Mouse (Mus musculus) heart, adult 2 months (tissue): ENCODE results near the gene Ttll8. TPM values are rescaled to one million over a fixed set of nuclear protein-coding genes. Genes with fewer than 3 reads are reported as not detected.

ENCODE experiments used
- DNase-seq, 2 experiments: peaks; one replicate each; pipeline ENCODE4 v3.0.0; 2021
- H3K27ac ChIP-seq: fragments of 200-600 bp; 2 replicates; pipeline ENCODE4 v1.8.1; 2022
- H3K27me3 ChIP-seq: fragments of 200-500 bp; 2 replicates; pipeline ENCODE4 v1.6.1; 2012; ENCODE audit warnings: mild to moderate bottlenecking, low read length, inconsistent platforms, mixed read lengths; ENCODE audit not compliant: control insufficient read depth, insufficient read depth
- H3K36me3 ChIP-seq: fragments of 200-500 bp; 2 replicates; pipeline ENCODE4 v1.6.1; 2012; ENCODE audit warnings: low read length, inconsistent platforms; ENCODE audit not compliant: control insufficient read depth, insufficient read depth
- H3K4me1 ChIP-seq: fragments of 200-500 bp; 2 replicates; pipeline ENCODE4 v1.6.1; 2011; ENCODE audit warnings: low read length; ENCODE audit not compliant: control insufficient read depth, insufficient read depth
- H3K4me3 ChIP-seq: fragments of 200-600 bp; 2 replicates; pipeline ENCODE4 v1.8.1; 2022
- H3K79me2 ChIP-seq: fragments of 200-500 bp; replicated peaks from 2 replicates; pipeline ENCODE4 v1.6.1; 2012; ENCODE audit warnings: mild to moderate bottlenecking, inconsistent platforms, low read length, moderate library complexity, mixed read lengths; ENCODE audit not compliant: control insufficient read depth, insufficient read depth
- H3K9ac ChIP-seq: fragments of 200-500 bp; 2 replicates; pipeline ENCODE4 v1.6.1; 2012; ENCODE audit warnings: low read depth, mild to moderate bottlenecking, control low read depth, inconsistent platforms, low read length, mixed read lengths
- CTCF ChIP-seq: fragments of 200-600 bp; IDR thresholded peaks from 2 replicates; pipeline ENCODE4 v1.8.1; 2022; ENCODE audit warnings: antibody characterized with exemption, mild to moderate bottlenecking, moderate library complexity
- EP300 ChIP-seq: fragments of 200-500 bp; IDR thresholded peaks from 2 replicates; pipeline ENCODE4 v1.6.1; 2011; ENCODE audit warnings: low read depth, low read length, control low read depth; ENCODE audit not compliant: insufficient read depth
- POLR2A ChIP-seq: fragments of 200-500 bp; IDR thresholded peaks from 2 replicates; pipeline ENCODE4 v1.6.1; 2011; ENCODE audit warnings: mild to moderate bottlenecking, low read depth, low read length, control low read depth; ENCODE audit not compliant: insufficient read depth
- WGBS: fragments of 180-500 bp; shearing (Covaris S2); methylation state at CpG from one replicate; pipeline ENCODE4 v1.1.7; 2018; 5-methylcytosine and 5-hydroxymethylcytosine counted together
- intact Hi-C: fragments of 180-260 bp; cut with DNase I; formaldehyde crosslinking; loops from one replicate; pipeline ENCODE4 v1.15.1; 2025
- polyA plus RNA-seq: library from polyadenylated mRNA; depleted of rRNA; stranded (reverse); fragments of >200 nt; gene quantifications from 2 replicates; pipeline ENCODE4 v1.2.3, GENCODE M21; 2012
- total RNA-seq, 2 experiments: library from RNA; stranded (reverse); gene quantifications; 2 replicates each; pipeline ENCODE4 v1.2.3; 2021

Ttll8 gene
- total and polyA plus RNA-seq, 3 experiments, result 0.18 TPM; not detected in 2

- H3K9ac ChIP-seq, result no peak overlapping the region
- intact Hi-C loops, result no loop called here
- no peaks in the 10 kb centered on the region for H3K4me1 ChIP-seq
- no peak overlapping the region for H3K27ac ChIP-seq
- TF ChIP-seq CTCF (no peak), EP300 (no peak), POLR2A (no peak)
- no peaks in the 10 kb centered on the region for H3K79me2 ChIP-seq
- DNase-seq, result no peak
- no peak overlapping the region for H3K4me3 ChIP-seq
- 90% methylated on average over 6 of the region's 6 CpGs for WGBS
- no peaks in the 10 kb centered on the region for H3K36me3 ChIP-seq
- H3K27me3 ChIP-seq, result peaks cover 4% of the 10 kb centered on the region; the same call in 1 of the 2 replicates
Measured at GRCm38 (mm10) chr15:88955342-88955741, 1.1 kb upstream of the Ttll8 start.

DNA sequence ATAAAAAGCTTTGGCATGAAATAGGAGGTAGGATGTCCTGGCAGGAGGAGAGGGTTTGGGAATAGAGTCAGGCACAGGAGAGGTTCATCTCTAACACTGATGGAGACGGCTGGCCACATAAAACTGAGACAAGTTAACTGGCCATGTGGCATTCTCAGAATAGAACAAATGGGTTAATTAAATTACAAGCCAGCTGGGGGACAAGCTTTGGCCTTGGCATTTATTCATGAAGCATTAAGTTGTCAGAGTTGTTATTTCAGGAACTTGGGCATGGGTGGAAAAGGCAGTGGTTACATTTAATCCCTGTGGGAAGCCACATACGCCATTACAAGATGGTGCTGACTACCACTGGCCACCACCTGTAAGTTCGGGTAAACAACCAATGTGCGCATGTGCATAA is 3.0 kb downstream of the Ttll8 start:
- intact Hi-C loops, result no loop called here
- Histone ChIP-seq H3K27me3 (peaks cover 4% of the 10 kb centered on the region; the same call in 1 of the 2 replicates), H3K4me1 (no peaks in the 10 kb centered on the region), H3K4me3 (no peak overlapping the region), H3K79me2 (no peaks in the 10 kb centered on the region), H3K9ac (no peak overlapping the region), H3K36me3 (no peaks in the 10 kb centered on the region), H3K27ac (no peak overlapping the region)
- 86% methylated on average over 4 of the region's 4 CpGs for WGBS
- TF ChIP-seq EP300 (no peak), POLR2A (no peak), CTCF (no peak)
- DNase-seq, result no peak

DNA sequence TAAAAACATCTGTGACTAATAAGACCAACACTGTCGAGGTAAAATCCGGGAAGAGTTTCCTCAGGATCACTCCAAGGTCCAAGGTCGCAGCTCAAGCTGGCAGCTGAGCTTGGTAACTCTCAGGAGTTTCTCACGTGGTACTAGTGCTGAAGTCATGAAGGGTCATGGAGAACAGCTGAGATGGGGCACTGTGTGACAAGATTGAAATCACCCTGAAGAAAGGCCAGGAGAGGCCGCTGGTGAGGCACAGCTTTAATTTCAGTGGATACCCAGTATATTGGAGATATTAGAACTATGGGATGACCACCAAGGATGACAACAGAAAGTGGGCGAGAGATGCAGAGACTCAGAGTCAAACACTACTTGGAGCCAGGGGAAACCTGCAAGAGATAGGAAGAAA is 7.4 kb downstream of the Ttll8 start:
- no peaks in the 10 kb centered on the region for H3K36me3 ChIP-seq
- no peak overlapping the region for H3K9ac ChIP-seq
- intact Hi-C loops, result no loop called here
- no peak for DNase-seq
- H3K4me3 ChIP-seq, result no peak overlapping the region
- 48% methylated on average over 6 of the region's 6 CpGs for WGBS
- H3K4me1 ChIP-seq, result peaks cover 2% of the 10 kb centered on the region; the same call in 1 of the 2 replicates
- H3K27ac ChIP-seq, result no peak overlapping the region
- peak; percentile 37 for TF ChIP-seq CTCF
- no peak for TF ChIP-seq POLR2A
- TF ChIP-seq EP300, result no peak
- no peaks in the 10 kb centered on the region for H3K79me2 ChIP-seq
- no peaks in the 10 kb centered on the region for H3K27me3 ChIP-seq

DNA sequence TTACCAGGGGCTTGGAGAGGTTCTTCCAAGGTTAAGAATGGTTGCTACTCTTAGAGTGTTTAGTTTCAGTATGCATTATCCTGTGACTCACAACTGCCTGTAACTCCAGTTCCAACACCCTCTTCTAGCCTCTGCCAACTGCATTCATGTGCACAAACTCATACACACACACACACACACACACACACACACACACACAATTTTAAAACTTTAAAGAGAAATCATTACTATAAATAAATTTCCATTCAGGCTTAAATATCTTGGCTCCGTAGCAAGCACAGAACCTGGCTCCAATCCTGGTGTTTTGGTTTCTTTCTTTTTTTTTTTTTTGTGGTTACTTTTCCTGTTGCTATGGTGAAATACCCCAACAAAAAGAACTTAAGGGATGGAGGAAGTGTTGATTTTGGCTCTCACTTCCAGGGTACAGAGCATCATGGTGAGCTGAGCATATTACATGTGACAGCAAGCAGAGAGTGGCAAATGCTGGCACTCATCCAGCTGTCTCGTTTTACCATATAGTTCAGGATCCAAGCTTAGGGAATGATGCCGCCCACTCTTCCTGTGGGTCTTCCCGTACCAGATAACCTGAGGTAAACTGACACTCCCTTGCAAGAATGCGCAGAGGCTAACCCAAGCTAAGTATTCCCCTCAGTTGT is 10.2 kb downstream of the Ttll8 start:
- 42% methylated on average over 5 of the region's 5 CpGs for WGBS
- H3K36me3 ChIP-seq, result no peaks in the 10 kb centered on the region
- H3K27me3 ChIP-seq, result no peaks in the 10 kb centered on the region; the same call in 1 of the 2 replicates
- H3K4me3 ChIP-seq, result no peak overlapping the region
- intact Hi-C loops, result no loop called here
- no peak overlapping the region for H3K9ac ChIP-seq
- TF ChIP-seq POLR2A, result no peak
- no peak for TF ChIP-seq EP300
- TF ChIP-seq CTCF, result no peak
- no peak overlapping the region for H3K27ac ChIP-seq
- no peak for DNase-seq
- no peaks in the 10 kb centered on the region for H3K79me2 ChIP-seq
- peaks cover 2% of the 10 kb centered on the region; the same call in 1 of the 2 replicates for H3K4me1 ChIP-seq

DNA sequence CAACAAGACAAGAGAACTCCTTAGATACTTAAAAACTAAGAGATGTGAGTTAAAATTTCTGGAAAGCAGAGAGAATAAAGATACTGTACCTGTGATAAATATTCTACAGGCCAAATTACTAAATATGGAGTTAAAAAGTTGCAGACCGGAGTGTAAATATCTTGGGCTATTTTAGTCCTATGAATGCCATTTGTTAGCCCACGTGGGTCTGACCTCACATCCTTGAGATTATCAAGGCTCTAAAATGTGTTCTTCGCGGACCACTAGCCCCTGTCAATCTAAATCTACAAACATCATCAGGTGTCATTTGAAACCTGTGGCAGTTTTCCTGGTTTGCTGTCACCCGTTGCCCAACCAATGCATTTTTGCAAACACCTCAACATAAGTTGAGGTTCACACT is 11.4 kb downstream of the Ttll8 start:
- Histone ChIP-seq H3K9ac (no peak overlapping the region), H3K4me3 (no peak overlapping the region), H3K4me1 (peaks cover 2% of the 10 kb centered on the region; the same call in 1 of the 2 replicates), H3K36me3 (no peaks in the 10 kb centered on the region), H3K27ac (no peak overlapping the region), H3K27me3 (no peaks in the 10 kb centered on the region; the same call in 1 of the 2 replicates), H3K79me2 (no peaks in the 10 kb centered on the region)
- TF ChIP-seq CTCF (no peak), EP300 (no peak), POLR2A (no peak)
- WGBS, result 25% methylated on average over 5 of the region's 5 CpGs
- intact Hi-C loops, result no loop called here
- DNase-seq, result no peak

GRCm38 (mm10) chr15:88937291-88937650 is 16.9 kb downstream of the Ttll8 start:
- Histone ChIP-seq H3K27me3 (no peaks in the 10 kb centered on the region; the same call in 1 of the 2 replicates), H3K79me2 (no peaks in the 10 kb centered on the region), H3K27ac (no peak overlapping the region), H3K4me1 (no peaks in the 10 kb centered on the region), H3K9ac (no peak overlapping the region), H3K36me3 (no peaks in the 10 kb centered on the region), H3K4me3 (no peak overlapping the region)
- no peak for DNase-seq
- 76% methylated on average over 2 of the region's 2 CpGs for WGBS
- TF ChIP-seq POLR2A (no peak), CTCF (no peak), EP300 (no peak)
- intact Hi-C loops, result loop anchor here (10.0 kb wide), 2 partner anchors 178 to 298 kb away; no protein-coding TSS in a partner anchor
